Mouse (Mus musculus) neural tube, embryonic 14.5 days (tissue): ENCODE results near the gene 1810024B03Rik. TPM values are rescaled to one million over a fixed set of nuclear protein-coding genes. Genes with fewer than 3 reads are reported as not detected.

Source experiments
- ATAC-seq: fragments of 200-750 bp; cut with Nextera tagmentation; 2 replicates; pipeline ENCODE4 v1.8.0; 2017; ENCODE audit warnings: low read depth, mild to moderate bottlenecking, moderate TSS enrichment, moderate library complexity
- H3K27ac ChIP-seq: fragments of 300-500 bp; sonication (generic); 2 replicates; pipeline ENCODE4 v1.5.1; 2014; ENCODE audit warnings: low read depth, mild to moderate bottlenecking, control low read depth, low read length, moderate library complexity, mixed read lengths
- H3K27me3 ChIP-seq: fragments of 300-500 bp; sonication (generic); 2 replicates; pipeline ENCODE4 v1.6.1; 2014; ENCODE audit warnings: low read length; ENCODE audit not compliant: control insufficient read depth, insufficient read depth
- H3K36me3 ChIP-seq: fragments of 300-500 bp; sonication (generic); 2 replicates; pipeline ENCODE4 v1.6.1; 2014; ENCODE audit warnings: low read length, mixed read lengths; ENCODE audit not compliant: control insufficient read depth, insufficient read depth
- H3K4me1 ChIP-seq: fragments of 300-500 bp; sonication (generic); 2 replicates; pipeline ENCODE4 v1.6.1; 2014; ENCODE audit warnings: low read length; ENCODE audit not compliant: control insufficient read depth, insufficient read depth
- H3K4me2 ChIP-seq: fragments of 300-500 bp; sonication (generic); 2 replicates; pipeline ENCODE4 v1.6.1; 2014; ENCODE audit warnings: mild to moderate bottlenecking, low read depth, low read length, control low read depth
- H3K4me3 ChIP-seq: fragments of 300-500 bp; sonication (generic); 2 replicates; pipeline ENCODE4 v1.5.1; 2014; ENCODE audit warnings: low read depth, low read length, control low read depth, mixed read lengths
- H3K9ac ChIP-seq: fragments of 300-500 bp; sonication (generic); replicated peaks from 2 replicates; pipeline ENCODE4 v1.6.1; 2014; ENCODE audit warnings: low read depth, mild to moderate bottlenecking, control low read depth, low read length, mixed read lengths
- H3K9me3 ChIP-seq: fragments of 300-500 bp; sonication (generic); 2 replicates; pipeline ENCODE4 v1.6.1; 2016; ENCODE audit warnings: low read length; ENCODE audit not compliant: control insufficient read depth
- WGBS: fragments of 180-500 bp; shearing (Covaris S2); extraction: QIAGEN DNeasy Blood & Tissue Kit; methylation state at CpG from one replicate; pipeline ENCODE4 v1.1.7; 2014; 5-methylcytosine and 5-hydroxymethylcytosine counted together
- polyA plus RNA-seq: library from polyadenylated mRNA; unstranded; fragments of >200 nt; fragmentation: Nextera tagmentation; extraction: Ambion mirVana; gene quantifications from 2 replicates; pipeline ENCODE4 v1.2.1, GENCODE M21; 2014

1810024B03Rik gene
- polyA plus RNA-seq, result 1.1 and 1.5 TPM in 2 replicates

DNA sequence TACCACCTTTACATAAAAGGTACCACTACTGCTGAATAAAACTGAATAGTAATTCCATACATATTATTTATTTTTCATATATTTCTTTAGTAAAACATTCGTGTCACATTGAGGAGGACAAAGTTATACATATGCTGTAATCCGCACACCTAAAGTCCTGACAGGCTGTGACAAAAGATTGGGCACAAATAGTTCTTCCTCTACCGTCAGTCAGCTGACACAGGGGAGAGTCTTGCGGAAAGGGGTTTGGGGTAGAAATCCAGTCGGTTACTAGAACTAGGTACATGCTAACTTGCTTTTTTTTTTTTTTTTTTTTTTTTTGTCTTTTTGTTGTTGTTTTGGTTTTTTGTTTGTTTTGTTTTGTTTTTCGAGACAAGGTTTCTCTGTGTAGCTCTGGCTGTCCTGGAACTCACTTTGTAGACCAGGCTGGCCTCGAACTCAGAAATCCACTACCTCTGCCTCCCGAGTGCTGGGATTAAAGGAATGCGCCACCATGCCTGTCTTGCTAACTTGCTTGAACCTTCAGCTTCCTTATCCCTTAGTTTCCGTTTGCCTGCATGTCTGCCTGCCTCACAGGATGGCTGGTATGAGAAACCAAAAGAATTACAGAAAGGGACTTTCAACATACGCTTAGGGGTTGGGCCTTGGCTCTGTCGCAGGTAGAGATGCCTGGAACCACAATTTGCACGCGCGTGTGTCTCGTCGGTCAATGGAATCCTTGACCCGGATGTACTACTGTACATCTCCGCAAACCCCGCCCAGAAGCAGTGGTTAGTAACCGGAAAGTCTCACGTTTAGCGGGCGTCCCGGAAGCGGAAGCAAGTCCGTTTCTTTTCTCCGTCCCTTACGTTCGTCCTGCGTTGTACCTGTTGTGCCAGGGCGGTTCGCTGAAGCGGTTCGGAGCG lies at the start of gene 1810024B03Rik, which contains the start of gene Snrnp200:
Gene 1810024B03Rik, minus strand, starts transcription at position 734 of the 905 bp plus-strand sequence.
Gene Snrnp200, plus strand, starts transcription at position 840 of the 905 bp plus-strand sequence.
- 12% methylated on average over 36 of the region's 36 CpGs for WGBS

DNA sequence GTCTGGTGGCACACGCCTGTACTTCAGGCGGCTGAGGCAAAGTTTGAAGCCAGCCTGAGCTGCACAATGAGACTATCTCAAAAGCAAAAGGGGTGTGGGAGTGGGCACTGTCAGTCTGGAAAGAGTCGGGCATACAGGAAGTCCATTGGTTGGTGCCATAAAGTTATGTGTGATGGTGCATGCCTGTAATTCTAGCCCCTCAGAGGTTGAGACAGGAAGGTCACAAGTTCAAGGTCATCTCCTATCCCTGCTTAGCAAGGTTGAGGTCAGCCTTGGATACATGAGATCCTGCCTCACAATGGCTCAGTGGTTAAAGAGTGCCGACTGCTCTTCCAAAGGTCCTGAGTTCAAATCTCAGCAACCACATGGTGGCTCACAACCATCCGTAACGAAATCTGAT lies 47.2 kb upstream of the 1810024B03Rik start:
- 91% methylated on average over 6 of the region's 6 CpGs for WGBS
- peaks cover 23% of the 10 kb centered on the region for H3K36me3 ChIP-seq
- no peak for ATAC-seq

More for the DNA sequence above, at the start of gene 1810024B03Rik, which contains the start of gene Snrnp200:
- peak within 1 kb of the TSS; percentile 70 for H3K4me3 ChIP-seq
- H3K4me2 ChIP-seq, result peak within 1 kb of the TSS; percentile 82
- H3K27me3 ChIP-seq, result no peaks in the 10 kb centered on the region
- H3K9ac ChIP-seq, result peak within 1 kb of the TSS; percentile 71
- no peaks in the 10 kb centered on the region for H3K9me3 ChIP-seq
- peaks cover 7% of the 10 kb centered on the region; the same call in 1 of the 2 replicates for H3K4me1 ChIP-seq
- peak; percentile 99 for ATAC-seq
- H3K36me3 ChIP-seq, result peaks cover 23% of the 10 kb centered on the region
- peak within 1 kb of the TSS; percentile 62; the same call in 1 of the 2 replicates for H3K27ac ChIP-seq

DNA sequence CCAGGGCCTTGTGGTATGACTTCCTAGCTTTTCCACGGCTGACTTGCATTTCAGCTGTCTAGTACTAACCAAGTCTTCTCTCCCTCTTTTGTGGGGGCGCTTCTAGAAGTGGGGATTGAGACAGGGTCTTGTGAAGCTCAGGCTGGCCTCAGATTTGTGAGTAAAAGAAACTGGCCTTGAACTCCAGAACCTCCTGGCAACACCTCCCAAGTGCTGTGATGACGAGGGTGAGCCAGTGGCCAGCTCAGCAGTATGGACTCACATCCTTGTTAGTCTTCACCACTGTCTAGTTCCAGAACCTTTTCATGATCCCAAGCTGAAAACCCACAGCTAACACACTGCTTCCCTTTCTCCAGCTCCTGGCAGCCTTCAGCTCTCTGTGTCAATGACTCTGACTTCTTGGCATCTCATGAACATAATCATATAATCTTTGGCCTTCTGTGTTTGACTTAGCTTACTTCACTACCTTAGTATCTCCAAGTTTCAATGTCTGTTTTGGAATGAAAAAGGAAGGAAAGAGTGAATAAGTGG lies 46.6 kb upstream of the 1810024B03Rik start:
- Histone ChIP-seq H3K4me1 (0 out of 2 replicates have a peak, but pooled peaks cover 2% of the 10 kb centered on the region), H3K4me3 (no peak overlapping the region), H3K9me3 (no peaks in the 10 kb centered on the region), H3K36me3 (peaks cover 23% of the 10 kb centered on the region), H3K9ac (no peak overlapping the region), H3K27ac (no peak overlapping the region), H3K27me3 (no peaks in the 10 kb centered on the region), H3K4me2 (no peak overlapping the region)
- WGBS, result 90% methylated on average over 3 of the region's 3 CpGs
- no peak for ATAC-seq

More for the DNA sequence above, 47.2 kb upstream of the 1810024B03Rik start:
- Histone ChIP-seq H3K4me1 (no peaks in the 10 kb centered on the region), H3K27me3 (no peaks in the 10 kb centered on the region), H3K9me3 (no peaks in the 10 kb centered on the region), H3K27ac (no peak overlapping the region), H3K9ac (no peak overlapping the region), H3K4me3 (no peak overlapping the region), H3K4me2 (no peak overlapping the region)

DNA sequence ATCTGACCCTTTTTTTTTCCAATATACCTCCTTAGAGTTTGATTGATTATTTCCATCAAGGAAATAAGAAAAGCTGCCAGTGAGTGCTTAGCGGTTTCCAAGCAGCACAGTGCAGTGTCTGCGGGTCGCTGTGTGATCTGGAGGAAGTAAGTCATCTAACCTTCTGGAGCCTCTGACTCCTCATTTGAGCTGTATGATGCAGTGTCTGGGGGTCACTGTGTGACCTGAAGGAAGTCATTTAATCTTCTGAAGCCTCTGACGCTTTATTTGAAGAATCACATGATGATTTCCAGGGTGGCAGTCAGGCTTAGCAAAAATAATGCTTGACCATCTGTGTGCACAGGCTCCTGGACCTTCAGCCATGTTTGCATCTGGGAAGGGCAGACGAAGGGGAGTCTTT lies 44.7 kb upstream of the 1810024B03Rik start:
- Histone ChIP-seq H3K36me3 (peaks cover 13% of the 10 kb centered on the region), H3K4me3 (no peak overlapping the region), H3K27me3 (no peaks in the 10 kb centered on the region), H3K4me1 (peaks cover 13% of the 10 kb centered on the region), H3K4me2 (no peak overlapping the region), H3K9me3 (no peaks in the 10 kb centered on the region), H3K27ac (no peak overlapping the region), H3K9ac (no peak overlapping the region)
- WGBS, result 84% methylated on average over 5 of the region's 5 CpGs
- ATAC-seq, result no peak

DNA sequence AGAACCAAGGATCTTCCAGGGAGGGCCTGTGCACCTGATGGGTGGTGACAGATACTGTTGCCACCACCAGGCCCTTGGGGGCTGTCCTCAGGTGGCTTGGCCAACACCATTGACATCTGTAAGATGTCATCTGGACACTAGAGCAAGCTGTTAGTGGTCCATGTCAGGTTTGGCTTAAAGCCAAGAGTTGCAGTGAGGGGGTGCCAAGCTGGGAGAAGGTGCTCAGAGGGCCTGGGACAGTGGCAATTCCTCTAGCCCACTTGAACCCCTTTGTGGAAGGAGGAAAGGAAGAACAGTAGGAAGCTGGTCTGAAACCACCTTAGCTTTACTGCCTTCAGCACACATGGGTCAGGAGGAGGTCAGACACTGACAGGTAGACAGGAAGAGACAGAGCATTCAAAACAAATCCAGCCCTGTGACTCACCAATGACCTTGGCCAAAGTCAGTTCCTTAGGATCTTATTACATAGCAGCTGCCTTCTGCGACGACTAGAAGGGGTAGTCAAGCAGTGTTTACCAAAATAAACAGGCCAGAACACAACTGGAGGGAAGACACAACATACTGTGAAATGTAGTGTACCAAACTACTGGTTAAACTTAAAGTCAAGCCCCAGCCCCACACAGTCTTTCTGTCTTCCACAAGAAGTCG lies 43.9 kb upstream of the 1810024B03Rik start:
- no peak overlapping the region for H3K4me2 ChIP-seq
- WGBS, result 81% methylated on average over 3 of the region's 3 CpGs
- H3K27ac ChIP-seq, result no peak overlapping the region
- no peak for ATAC-seq
- H3K36me3 ChIP-seq, result peaks cover 7% of the 10 kb centered on the region; the same call in 1 of the 2 replicates
- no peaks in the 10 kb centered on the region for H3K27me3 ChIP-seq
- no peaks in the 10 kb centered on the region for H3K9me3 ChIP-seq
- H3K4me3 ChIP-seq, result no peak overlapping the region
- H3K9ac ChIP-seq, result 0 out of 2 replicates have a peak overlapping the region, but pooled peaks have one; percentile 11
- H3K4me1 ChIP-seq, result peaks cover 14% of the 10 kb centered on the region

DNA sequence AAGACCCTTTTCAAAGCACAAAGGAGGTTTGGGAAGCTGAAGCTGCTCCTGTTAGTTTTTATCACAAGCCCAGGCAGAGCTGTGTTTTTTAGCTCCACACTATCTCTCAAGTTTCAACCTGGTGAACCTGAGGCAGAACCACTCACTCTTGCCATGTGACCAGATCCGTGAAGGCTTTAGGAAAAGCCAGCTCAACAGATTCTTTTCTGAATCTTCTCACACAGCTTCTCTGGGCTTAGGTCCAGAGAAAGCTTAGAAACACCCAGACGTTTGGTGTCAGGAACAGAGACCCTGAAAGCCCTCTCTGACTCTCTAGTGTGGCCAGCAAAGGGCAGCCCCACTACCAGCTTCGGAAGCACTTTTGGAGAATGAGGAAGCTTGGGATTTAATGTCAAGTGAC lies 43.4 kb upstream of the 1810024B03Rik start:
- Histone ChIP-seq H3K9ac (no peak overlapping the region), H3K36me3 (0 out of 2 replicates have a peak, but pooled peaks cover 4% of the 10 kb centered on the region), H3K4me1 (peaks cover 19% of the 10 kb centered on the region), H3K4me3 (no peak overlapping the region), H3K4me2 (no peak overlapping the region), H3K27ac (no peak overlapping the region), H3K27me3 (no peaks in the 10 kb centered on the region), H3K9me3 (no peaks in the 10 kb centered on the region)
- WGBS, result 88% methylated on average over 3 of the region's 3 CpGs
- no peak for ATAC-seq

DNA sequence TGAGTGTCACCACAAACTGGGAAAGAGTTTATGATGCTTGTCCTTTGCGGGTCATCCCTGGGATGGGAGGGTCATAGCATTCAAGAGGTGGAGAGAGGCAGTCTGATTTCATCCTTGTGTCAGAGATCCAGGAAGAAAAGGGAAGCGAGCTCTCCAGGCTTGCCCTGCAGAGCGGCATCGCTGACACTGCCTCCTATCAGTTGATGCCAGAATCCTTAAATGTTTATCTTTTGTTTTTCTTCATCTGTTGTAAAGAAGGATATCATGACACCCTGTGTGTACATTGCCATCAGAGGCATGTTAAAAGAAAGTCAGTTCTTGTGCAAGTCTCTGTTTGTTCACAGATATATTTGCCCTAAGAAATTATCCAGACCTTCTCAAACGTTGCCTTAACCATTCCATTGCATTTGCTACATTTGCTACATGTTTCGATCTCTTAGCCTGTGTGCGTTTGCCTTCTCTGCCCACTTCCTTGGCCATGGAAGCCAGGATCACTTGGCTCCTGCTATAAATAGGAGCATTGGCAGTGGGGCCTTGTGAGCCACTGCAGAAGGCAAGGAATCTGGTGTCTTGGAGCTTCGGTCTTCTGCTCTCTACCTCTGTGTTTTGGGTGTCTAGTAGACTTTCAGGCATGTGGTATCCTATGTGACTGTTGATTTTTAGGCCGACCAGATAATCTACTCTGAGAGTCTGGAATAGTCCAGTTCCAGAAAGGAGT lies 42.4 kb upstream of the 1810024B03Rik start:
- Histone ChIP-seq H3K4me2 (no peak overlapping the region), H3K4me1 (peaks cover 20% of the 10 kb centered on the region), H3K27me3 (no peaks in the 10 kb centered on the region), H3K9me3 (no peaks in the 10 kb centered on the region), H3K4me3 (no peak overlapping the region), H3K27ac (no peak overlapping the region), H3K36me3 (peaks cover 3% of the 10 kb centered on the region; the same call in 1 of the 2 replicates), H3K9ac (no peak overlapping the region)
- no peak for ATAC-seq
- 91% methylated on average over 9 of the region's 9 CpGs for WGBS

DNA sequence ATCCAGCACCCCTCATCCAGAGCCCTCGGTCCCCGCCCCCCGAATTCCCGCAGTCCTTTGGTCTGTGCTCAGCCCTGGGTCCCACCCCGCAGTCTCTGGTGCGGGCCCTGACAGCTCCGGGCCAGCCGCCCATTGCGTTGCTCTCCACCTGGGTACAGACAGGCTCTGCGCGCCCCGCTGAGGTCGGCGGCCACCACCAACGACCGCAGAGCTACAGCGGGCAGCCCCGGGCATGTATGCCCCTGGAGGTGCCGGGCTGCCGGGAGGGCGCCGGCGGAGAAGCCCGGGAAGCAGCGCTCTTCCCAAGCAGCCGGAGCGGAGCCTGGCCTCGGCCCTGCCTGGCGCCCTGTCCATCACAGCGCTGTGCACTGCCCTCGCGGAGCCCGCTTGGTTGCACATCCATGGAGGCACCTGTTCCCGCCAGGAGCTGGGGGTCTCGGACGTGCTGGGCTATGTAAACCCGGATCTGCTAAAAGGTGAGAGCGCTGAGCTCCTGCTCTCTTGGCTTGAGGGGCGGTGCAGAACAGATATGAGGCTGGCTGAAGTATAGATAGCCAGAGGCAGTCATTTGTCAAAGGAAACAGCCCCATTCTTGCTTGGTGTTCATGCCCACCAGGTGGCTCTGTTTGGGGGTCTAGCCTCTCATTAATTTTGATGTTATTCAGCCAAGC lies 40.4 kb upstream of the 1810024B03Rik start:
- H3K9me3 ChIP-seq, result no peaks in the 10 kb centered on the region
- WGBS, result 1% methylated on average over 39 of the region's 39 CpGs
- peaks cover 10% of the 10 kb centered on the region for H3K36me3 ChIP-seq

More for the DNA sequence above, 40.4 kb upstream of the 1810024B03Rik start:
- H3K4me1 ChIP-seq, result peaks cover 20% of the 10 kb centered on the region
- no peaks in the 10 kb centered on the region for H3K27me3 ChIP-seq
- peak overlapping the region; percentile 86 for H3K4me2 ChIP-seq
- peak; percentile 13; the same call in 1 of the 2 replicates for ATAC-seq
- peak overlapping the region; percentile 87 for H3K9ac ChIP-seq
- H3K27ac ChIP-seq, result peak overlapping the region; percentile 78
- H3K4me3 ChIP-seq, result peak overlapping the region; percentile 81
